Mouse (Mus musculus): ENCODE measurements around the gene Tubb1.

Gene Tubb1

GRCm38 (mm10) chr2:174502831-174503460, 52.5 kb downstream of the Tubb1 start:
- no peak for DNase-seq (ENCODE audit: low spot score in 2 of 2)
